Mouse (Mus musculus) midbrain, embryonic 10.5 days (tissue): ENCODE measurements around the gene Commd7. TPM values are rescaled to one million over a fixed set of nuclear protein-coding genes. Genes with fewer than 3 reads are reported as not detected.
A peak's percentile ranks its signal among the peaks of the same experiment; 100 is the strongest.

ENCODE experiments used
- DNase-seq: peaks from one replicate; pipeline ENCODE4 v3.0.0-alpha.2; 2017; ENCODE audit warnings: low spot score
- H3K27ac ChIP-seq: fragments of 300-500 bp; sonication (generic); replicated peaks from 2 replicates; pipeline ENCODE4 v1.5.1; 2016; ENCODE audit warnings: mild to moderate bottlenecking
- H3K27me3 ChIP-seq: fragments of 300-500 bp; sonication (generic); 2 replicates; pipeline ENCODE4 v1.6.1; 2016; ENCODE audit warnings: low read depth, mild to moderate bottlenecking; ENCODE audit not compliant: poor library complexity, severe bottlenecking
- H3K36me3 ChIP-seq: fragments of 300-500 bp; sonication (generic); 2 replicates; pipeline ENCODE4 v1.6.1; 2016; ENCODE audit warnings: mild to moderate bottlenecking, moderate library complexity
- H3K4me1 ChIP-seq: fragments of 300-500 bp; sonication (generic); 2 replicates; pipeline ENCODE4 v1.6.1; 2016
- H3K4me3 ChIP-seq: fragments of 300-500 bp; sonication (generic); 2 replicates; pipeline ENCODE4 v1.5.1; 2016; ENCODE audit warnings: mild to moderate bottlenecking, moderate library complexity
- H3K9me3 ChIP-seq: fragments of 300-500 bp; sonication (generic); replicated peaks from 2 replicates; pipeline ENCODE4 v1.6.1; 2016; ENCODE audit warnings: mild to moderate bottlenecking
- WGBS: fragments of 180-500 bp; shearing (Covaris S2); methylation state at CpG from one replicate; pipeline ENCODE4 v1.1.7; 2016; 5-methylcytosine and 5-hydroxymethylcytosine counted together
- polyA plus RNA-seq: library from polyadenylated mRNA; unstranded; fragments of >200 nt; fragmentation: Nextera tagmentation; extraction: Ambion mirVana; gene quantifications from 2 replicates; pipeline ENCODE4 v1.2.1, GENCODE M21; 2016

Gene Commd7
- polyA plus RNA-seq, 1 experiment from 2014 or later, result 70.5 TPM

GRCm38 (mm10) chr2:153580458-153580985 is 52.1 kb downstream of the Commd7 start:
- Histone ChIP-seq H3K27me3 (peaks cover 16% of the 10 kb centered on the region), H3K36me3 (no peaks in the 10 kb centered on the region), H3K4me1 (peaks cover 43% of the 10 kb centered on the region), H3K9me3 (no peaks in the 10 kb centered on the region), H3K27ac (peak overlapping the region; percentile 33), H3K4me3 (no peak overlapping the region)
- WGBS, result 62% methylated on average over 4 of the region's 4 CpGs
- no peak for DNase-seq

- H3K27me3 ChIP-seq, result peaks cover 15% of the 10 kb centered on the region; the same call in 1 of the 2 replicates
- DNase-seq, result no peak
- no peaks in the 10 kb centered on the region for H3K36me3 ChIP-seq
- H3K4me3 ChIP-seq, result no peak overlapping the region
- 88% methylated on average over 3 of the region's 3 CpGs for WGBS
- H3K9me3 ChIP-seq, result no peaks in the 10 kb centered on the region
- no peak overlapping the region for H3K27ac ChIP-seq
- H3K4me1 ChIP-seq, result peaks cover 47% of the 10 kb centered on the region
These were observed 52.5 kb downstream of the Commd7 start for GRCm38 (mm10) chr2:153580042-153580441.

GRCm38 (mm10) chr2:153577122-153577521 is 55.5 kb downstream of the Commd7 start:
- 70% methylated on average over 4 of the region's 4 CpGs for WGBS
- DNase-seq, result no peak
- Histone ChIP-seq H3K9me3 (no peaks in the 10 kb centered on the region), H3K27me3 (peaks cover 6% of the 10 kb centered on the region; the same call in 1 of the 2 replicates), H3K36me3 (no peaks in the 10 kb centered on the region), H3K4me1 (peaks cover 30% of the 10 kb centered on the region), H3K27ac (peak overlapping the region; percentile 63), H3K4me3 (no peak overlapping the region)

DNA sequence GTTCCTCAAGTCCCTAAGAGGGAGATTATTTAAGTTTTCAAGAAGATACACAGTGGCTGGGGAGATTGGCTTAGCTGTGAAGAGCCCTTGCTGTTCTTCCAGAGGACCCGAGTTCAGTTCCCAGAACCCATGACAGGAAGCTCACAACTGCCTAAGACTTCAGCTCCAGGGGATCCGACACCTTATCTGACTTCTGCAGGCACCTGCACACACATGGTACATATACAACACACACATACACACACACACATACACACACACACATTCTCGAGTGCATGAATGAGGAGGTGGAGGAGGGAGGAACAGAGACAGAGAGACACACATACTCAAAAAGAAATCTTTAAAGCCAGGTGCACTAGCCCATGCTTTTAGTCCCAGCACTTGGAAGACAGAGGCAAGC is 56.4 kb downstream of the Commd7 start:
- Histone ChIP-seq H3K4me3 (no peak overlapping the region), H3K36me3 (no peaks in the 10 kb centered on the region), H3K27ac (peak overlapping the region; percentile 43; the same call in 1 of the 2 replicates), H3K27me3 (no peaks in the 10 kb centered on the region), H3K4me1 (peaks cover 25% of the 10 kb centered on the region), H3K9me3 (no peaks in the 10 kb centered on the region)
- no peak for DNase-seq
- WGBS, result 88% methylated on average over 3 of the region's 3 CpGs

- Histone ChIP-seq H3K27me3 (no peaks in the 10 kb centered on the region), H3K9me3 (no peaks in the 10 kb centered on the region), H3K36me3 (no peaks in the 10 kb centered on the region), H3K27ac (peak overlapping the region; percentile 43), H3K4me3 (no peak overlapping the region), H3K4me1 (peaks cover 20% of the 10 kb centered on the region)
- WGBS, result 60% methylated on average over 6 of the region's 6 CpGs
- DNase-seq, result no peak
These were observed 57.0 kb downstream of the Commd7 start for GRCm38 (mm10) chr2:153575554-153575953.

GRCm38 (mm10) chr2:153573101-153573500 is 59.5 kb downstream of the Commd7 start:
- Histone ChIP-seq H3K9me3 (no peaks in the 10 kb centered on the region), H3K4me1 (peaks cover 19% of the 10 kb centered on the region), H3K27ac (no peak overlapping the region), H3K4me3 (no peak overlapping the region), H3K36me3 (no peaks in the 10 kb centered on the region), H3K27me3 (no peaks in the 10 kb centered on the region)
- no peak for DNase-seq
- WGBS, result 87% methylated on average over 9 of the region's 9 CpGs

- Histone ChIP-seq H3K4me3 (no peak overlapping the region), H3K36me3 (no peaks in the 10 kb centered on the region), H3K27me3 (no peaks in the 10 kb centered on the region), H3K27ac (no peak overlapping the region), H3K4me1 (peaks cover 4% of the 10 kb centered on the region; the same call in 1 of the 2 replicates), H3K9me3 (no peaks in the 10 kb centered on the region)
- DNase-seq, result no peak
- 92% methylated on average over 6 of the region's 6 CpGs for WGBS
These were observed 64.0 kb downstream of the Commd7 start for GRCm38 (mm10) chr2:153568541-153568940.

DNA sequence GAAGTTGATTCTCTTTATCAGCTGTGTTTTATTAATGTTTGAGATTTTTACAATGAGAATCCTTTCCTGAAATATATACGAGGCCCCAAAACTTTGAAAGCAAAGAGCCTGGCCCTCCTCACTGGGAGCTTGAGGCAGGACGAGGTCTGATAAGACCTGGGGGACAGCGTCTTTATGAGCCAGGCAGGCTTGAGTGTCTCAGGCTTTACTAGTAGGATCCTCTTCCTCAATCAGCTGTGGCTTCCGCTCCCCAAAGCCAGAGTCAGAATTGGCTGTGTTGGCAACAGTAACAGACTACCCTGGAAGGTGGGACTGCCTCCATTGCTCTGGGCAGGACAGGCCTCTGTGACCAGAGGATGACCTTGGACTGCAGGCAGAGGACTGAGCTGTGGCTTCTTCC is 64.6 kb downstream of the Commd7 start:
- Histone ChIP-seq H3K4me1 (peaks cover 4% of the 10 kb centered on the region; the same call in 1 of the 2 replicates), H3K27ac (0 out of 2 replicates have a peak overlapping the region, but pooled peaks have one; percentile 14), H3K4me3 (no peak overlapping the region), H3K36me3 (no peaks in the 10 kb centered on the region), H3K9me3 (no peaks in the 10 kb centered on the region), H3K27me3 (no peaks in the 10 kb centered on the region)
- no peak for DNase-seq
- WGBS, result 77% methylated on average over 4 of the region's 4 CpGs

Other genes starting within 250 kb of the Commd7 start
- gene 4930404H24Rik, start 140.0 kb downstream of the Commd7 start, polyA plus RNA-seq, result not detected in 2 replicates
- gene Nol4l, start 102.8 kb downstream of the Commd7 start, polyA plus RNA-seq, result 12.8 and 16.8 TPM in 2 replicates
- gene Dnmt3b, start 16.7 kb upstream of the Commd7 start, polyA plus RNA-seq, result 18.8 and 20.6 TPM in 2 replicates
- gene Dnmt3c, start 63.9 kb upstream of the Commd7 start, polyA plus RNA-seq, result 0.06 TPM in 1 of 2 replicates, not detected in the other
- gene Mapre1, start 108.5 kb upstream of the Commd7 start, polyA plus RNA-seq, result 341 and 354 TPM in 2 replicates
- gene Efcab8, start 147.2 kb upstream of the Commd7 start, polyA plus RNA-seq, result not detected in 2 replicates
- gene Sun5, start 238.3 kb upstream of the Commd7 start, polyA plus RNA-seq, result not detected in 2 replicates
- not detected in 2 replicates for gene Bpifb2, start 242.3 kb upstream of the Commd7 start, polyA plus RNA-seq